Mouse (Mus musculus) ES-E14 (cell line): ENCODE data around the gene Sdk2. TPM values are rescaled to one million over a fixed set of nuclear protein-coding genes. Genes with fewer than 3 reads are reported as not detected.

Experiments
- DNase-seq: peaks from one replicate; pipeline ENCODE4 v3.0.0-alpha.2; 2013; ENCODE audit warnings: low read depth, low spot score
- H3K27ac ChIP-seq: 2 replicates; pipeline ENCODE4 v1.5.1; 2012; ENCODE audit warnings: low read depth, mild to moderate bottlenecking, low read length, moderate library complexity, mixed read lengths; ENCODE audit not compliant: poor library complexity, insufficient read depth, severe bottlenecking
- H3K36me3 ChIP-seq: 2 replicates; pipeline ENCODE4 v1.6.1; 2012; ENCODE audit warnings: mild to moderate bottlenecking, low read length, moderate library complexity, mixed read lengths; ENCODE audit not compliant: control insufficient read depth, poor library complexity, insufficient read depth, severe bottlenecking
- H3K4me1 ChIP-seq, 2 experiments: fragments of 150-350 bp in 1 of 2; sonication (generic) in 1 of 2; 2 replicates each; pipeline ENCODE4 v1.6.1; 2012; ENCODE audit warnings: low read length in 2 of 2, mild to moderate bottlenecking in 1 of 2, mixed read lengths in 1 of 2; ENCODE audit not compliant: control insufficient read depth in 2 of 2, insufficient read depth in 2 of 2, poor library complexity in 1 of 2
- H3K4me3 ChIP-seq, 2 experiments: fragments of 150-350 bp in 1 of 2; sonication (generic) in 1 of 2; 2 replicates each; pipeline ENCODE4 v1.5.1; 2012; ENCODE audit warnings: low read length in 2 of 2, low read depth in 1 of 2, mild to moderate bottlenecking in 1 of 2, mixed read lengths in 1 of 2; ENCODE audit not compliant: insufficient read depth in 1 of 2, poor library complexity in 1 of 2, severe bottlenecking in 1 of 2
- H3K9ac ChIP-seq: 2 replicates; pipeline ENCODE4 v1.6.1; 2012; ENCODE audit warnings: low read depth, mild to moderate bottlenecking, low read length, mixed read lengths; ENCODE audit not compliant: poor library complexity, insufficient read depth, severe bottlenecking
- H3K9me3 ChIP-seq: fragments of 150-350 bp; sonication (generic); 2 replicates; pipeline ENCODE4 v1.6.1; 2012; ENCODE audit warnings: low read depth, mild to moderate bottlenecking, low read length; ENCODE audit not compliant: control insufficient read depth, insufficient read depth
- CHD2 ChIP-seq: IDR thresholded peaks from 2 replicates; pipeline ENCODE4 v1.6.1; 2014; ENCODE audit warnings: mild to moderate bottlenecking, low read depth, low read length, inconsistent platforms
- HCFC1 ChIP-seq: IDR thresholded peaks from 2 replicates; pipeline ENCODE4 v1.6.1; 2012; ENCODE audit warnings: low read length, inconsistent platforms, borderline replicate concordance; ENCODE audit not compliant: insufficient read depth
- MAFK ChIP-seq: IDR thresholded peaks from 2 replicates; pipeline ENCODE4 v1.6.1; 2014; ENCODE audit warnings: mild to moderate bottlenecking, low read depth, low read length, inconsistent platforms; ENCODE audit not compliant: insufficient read depth
- ZC3H11A ChIP-seq: IDR thresholded peaks from 2 replicates; pipeline ENCODE4 v1.6.1; 2012; ENCODE audit warnings: low read depth, mild to moderate bottlenecking, inconsistent platforms, low read length, borderline replicate concordance
- ZNF384 ChIP-seq: IDR thresholded peaks from 2 replicates; pipeline ENCODE4 v1.6.1; 2012; ENCODE audit warnings: low read depth, low read length, inconsistent platforms
- in situ Hi-C, 2 experiments: fragments of 600-800 bp; cut with MboI; formaldehyde crosslinking; loops; one replicate each; pipeline ENCODE4 v1.15.1; 2025; ENCODE audit warnings: low sequenced_read_pairs in 2 of 2, inconsistent platforms in 1 of 2; ENCODE audit not compliant: unreplicated experiment in 2 of 2
- total RNA-seq: library from RNA; depleted of rRNA; stranded (reverse); fragments of 300-350 nt; gene quantifications from 2 replicates; pipeline ENCODE4 v1.2.3, GENCODE M21; 2012

Gene Sdk2
- total RNA-seq, 1 experiment = 2.0 TPM

DNA sequence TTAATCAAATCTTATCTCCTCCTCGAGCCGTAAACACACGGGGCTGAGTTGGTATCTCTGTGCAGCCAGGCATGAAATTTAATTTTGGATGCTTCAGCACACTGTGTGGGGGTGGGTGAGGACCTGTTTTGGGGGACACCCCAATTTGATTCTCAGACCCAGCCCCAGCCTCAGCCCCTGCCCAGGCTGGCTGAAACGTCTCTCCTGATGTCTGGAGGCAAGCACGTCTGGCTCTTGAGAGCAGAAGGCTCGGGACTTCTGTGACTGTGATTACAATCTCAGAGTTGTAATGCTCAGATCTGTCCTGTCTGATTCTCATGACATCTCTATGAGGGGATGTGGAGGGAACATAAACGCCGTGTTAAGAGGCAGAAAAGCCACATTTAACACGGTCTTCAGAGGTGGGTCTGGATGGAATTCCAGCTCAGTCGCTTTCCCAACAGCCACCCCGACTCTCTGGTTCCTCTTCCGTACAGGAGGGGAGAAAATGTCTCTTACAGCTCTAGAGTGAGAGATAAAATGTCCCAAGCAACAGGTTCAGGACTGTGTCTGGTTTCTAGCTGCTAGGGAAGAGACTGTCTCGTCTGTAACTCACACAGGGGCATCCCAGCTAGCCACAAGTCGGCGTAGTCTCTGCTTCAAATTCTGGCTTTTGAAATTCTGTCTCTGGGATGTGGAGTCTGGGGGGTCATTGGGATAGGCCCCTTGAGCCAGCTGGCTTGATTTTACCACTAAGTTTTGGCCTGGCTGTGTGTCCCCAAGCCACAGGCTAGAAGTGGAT, 50.5 kb downstream of the Sdk2 start:
- Histone ChIP-seq H3K9me3 (no peaks in the 10 kb centered on the region), H3K4me1 (no peaks in the 10 kb centered on the region), H3K36me3 (no peaks in the 10 kb centered on the region), H3K27ac (no peak overlapping the region), H3K4me3 (no peak overlapping the region), H3K9ac (no peak overlapping the region)
- in situ Hi-C loops = no loop called here
- TF ChIP-seq MAFK = no peak
- TF ChIP-seq CHD2 = no peak
- TF ChIP-seq ZNF384 = no peak
- no peak for TF ChIP-seq HCFC1
- no peak for TF ChIP-seq ZC3H11A
- no peak for DNase-seq

DNA sequence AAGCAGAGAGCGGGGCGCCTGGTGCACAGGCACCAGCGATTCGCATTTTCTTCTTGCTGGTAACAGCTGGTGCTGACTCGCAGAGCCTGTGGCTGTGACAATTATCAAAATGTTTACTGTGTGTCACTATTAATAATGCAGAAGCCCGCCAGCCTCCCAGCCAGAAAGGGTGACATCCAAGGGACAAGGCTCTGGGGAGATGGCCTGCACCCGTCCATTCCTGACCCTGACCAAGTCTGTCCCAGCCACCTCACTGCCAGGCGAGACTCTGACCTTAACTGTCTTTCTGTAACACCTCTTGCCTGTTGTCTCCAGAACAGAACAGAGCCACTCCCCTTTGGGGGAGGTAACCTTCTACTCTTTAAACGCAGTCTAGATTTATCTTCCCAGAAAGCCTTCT, 55.3 kb downstream of the Sdk2 start:
- Histone ChIP-seq H3K4me1 (no peaks in the 10 kb centered on the region), H3K9me3 (no peaks in the 10 kb centered on the region), H3K27ac (no peak overlapping the region), H3K36me3 (no peaks in the 10 kb centered on the region), H3K4me3 (no peak overlapping the region), H3K9ac (no peak overlapping the region)
- in situ Hi-C loops = no loop called here
- TF ChIP-seq ZNF384 = no peak
- TF ChIP-seq ZC3H11A = no peak
- no peak for TF ChIP-seq HCFC1
- no peak for TF ChIP-seq MAFK
- no peak for TF ChIP-seq CHD2
- no peak for DNase-seq

- no peak for DNase-seq
- TF ChIP-seq CHD2 = no peak
- TF ChIP-seq MAFK = no peak
- no peak for TF ChIP-seq ZNF384
- no peak for TF ChIP-seq ZC3H11A
- no peak for TF ChIP-seq HCFC1
- Histone ChIP-seq H3K27ac (no peak overlapping the region), H3K4me3 (no peak overlapping the region), H3K9me3 (no peaks in the 10 kb centered on the region), H3K9ac (no peak overlapping the region), H3K36me3 (no peaks in the 10 kb centered on the region), H3K4me1 (no peaks in the 10 kb centered on the region)
- in situ Hi-C loops = no loop called here
Measured at GRCm38 (mm10) chr11:114005879-114006278, 61.0 kb downstream of the Sdk2 start.

- TF ChIP-seq ZC3H11A (no peak), ZNF384 (no peak), HCFC1 (no peak), MAFK (no peak), CHD2 (no peak)
- Histone ChIP-seq H3K27ac (no peak overlapping the region), H3K36me3 (no peaks in the 10 kb centered on the region), H3K4me3 (no peak overlapping the region), H3K9ac (no peak overlapping the region), H3K4me1 (no peaks in the 10 kb centered on the region), H3K9me3 (no peaks in the 10 kb centered on the region)
- DNase-seq = no peak
- in situ Hi-C loops = no loop called here
Measured at GRCm38 (mm10) chr11:114004651-114005050, 62.2 kb downstream of the Sdk2 start.

DNA sequence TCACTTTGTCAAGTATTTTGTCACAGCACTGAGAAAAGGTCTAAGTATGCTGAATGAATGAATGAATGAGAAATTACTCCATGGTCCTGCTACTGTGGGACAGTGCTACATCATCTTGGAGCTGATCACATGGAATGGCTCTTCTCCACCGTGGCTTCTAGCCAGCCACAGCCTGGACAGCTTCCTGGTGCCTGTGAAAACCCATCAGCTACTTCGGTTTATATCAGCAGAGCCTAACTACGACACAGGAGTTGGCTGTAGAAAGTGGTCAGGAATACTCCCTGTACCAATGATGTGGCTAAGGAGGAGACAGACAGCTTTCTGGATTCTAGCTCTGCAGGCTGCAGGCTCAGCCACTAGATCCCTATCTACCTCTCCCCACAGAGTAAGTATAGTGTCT, 63.7 kb downstream of the Sdk2 start:
- no peaks in the 10 kb centered on the region for H3K9me3 ChIP-seq
- DNase-seq = no peak
- TF ChIP-seq HCFC1 (no peak), ZC3H11A (no peak), CHD2 (no peak), MAFK (no peak)
- H3K4me3 ChIP-seq = no peak overlapping the region
- in situ Hi-C loops = no loop called here
- H3K9ac ChIP-seq = no peak overlapping the region
- H3K36me3 ChIP-seq = no peaks in the 10 kb centered on the region
- H3K4me1 ChIP-seq = no peaks in the 10 kb centered on the region
- no peak overlapping the region for H3K27ac ChIP-seq
